Mouse (Mus musculus) hindbrain, embryonic 10.5 days (tissue): Measurements from ENCODE around the gene Fam71e1. TPM values are rescaled to one million over a fixed set of nuclear protein-coding genes. Genes with fewer than 3 reads are reported as not detected.

Experiments
- DNase-seq: peaks from one replicate; pipeline ENCODE4 v3.0.0-alpha.2; 2017; ENCODE audit warnings: low spot score
- H3K27ac ChIP-seq: fragments of 300-500 bp; sonication (generic); 2 replicates; pipeline ENCODE4 v1.5.1; 2016; ENCODE audit warnings: mild to moderate bottlenecking, moderate library complexity
- H3K27me3 ChIP-seq: fragments of 300-500 bp; sonication (generic); 2 replicates; pipeline ENCODE4 v1.6.1; 2016; ENCODE audit warnings: mild to moderate bottlenecking; ENCODE audit not compliant: poor library complexity, insufficient read depth, severe bottlenecking
- H3K36me3 ChIP-seq: fragments of 300-500 bp; sonication (generic); 2 replicates; pipeline ENCODE4 v1.6.1; 2016; ENCODE audit warnings: mild to moderate bottlenecking, moderate library complexity
- H3K4me1 ChIP-seq: fragments of 300-500 bp; sonication (generic); replicated peaks from 2 replicates; pipeline ENCODE4 v1.6.1; 2016; ENCODE audit warnings: mild to moderate bottlenecking
- H3K4me3 ChIP-seq: fragments of 300-500 bp; sonication (generic); 2 replicates; pipeline ENCODE4 v1.5.1; 2016; ENCODE audit warnings: mild to moderate bottlenecking, moderate library complexity
- H3K9me3 ChIP-seq: fragments of 300-500 bp; sonication (generic); 2 replicates; pipeline ENCODE4 v1.6.1; 2016; ENCODE audit warnings: mild to moderate bottlenecking, moderate library complexity
- WGBS: fragments of 180-500 bp; shearing (Covaris S2); methylation state at CpG from one replicate; pipeline ENCODE4 v1.1.7; 2016; 5-methylcytosine and 5-hydroxymethylcytosine counted together
- polyA plus RNA-seq: library from polyadenylated mRNA; unstranded; fragments of >200 nt; fragmentation: Nextera tagmentation; extraction: Ambion mirVana; gene quantifications from 2 replicates; pipeline ENCODE4 v1.2.1, GENCODE M21; 2016

Fam71e1 gene
- polyA plus RNA-seq, 1 experiment from 2014 or later: 20.5 TPM

DNA sequence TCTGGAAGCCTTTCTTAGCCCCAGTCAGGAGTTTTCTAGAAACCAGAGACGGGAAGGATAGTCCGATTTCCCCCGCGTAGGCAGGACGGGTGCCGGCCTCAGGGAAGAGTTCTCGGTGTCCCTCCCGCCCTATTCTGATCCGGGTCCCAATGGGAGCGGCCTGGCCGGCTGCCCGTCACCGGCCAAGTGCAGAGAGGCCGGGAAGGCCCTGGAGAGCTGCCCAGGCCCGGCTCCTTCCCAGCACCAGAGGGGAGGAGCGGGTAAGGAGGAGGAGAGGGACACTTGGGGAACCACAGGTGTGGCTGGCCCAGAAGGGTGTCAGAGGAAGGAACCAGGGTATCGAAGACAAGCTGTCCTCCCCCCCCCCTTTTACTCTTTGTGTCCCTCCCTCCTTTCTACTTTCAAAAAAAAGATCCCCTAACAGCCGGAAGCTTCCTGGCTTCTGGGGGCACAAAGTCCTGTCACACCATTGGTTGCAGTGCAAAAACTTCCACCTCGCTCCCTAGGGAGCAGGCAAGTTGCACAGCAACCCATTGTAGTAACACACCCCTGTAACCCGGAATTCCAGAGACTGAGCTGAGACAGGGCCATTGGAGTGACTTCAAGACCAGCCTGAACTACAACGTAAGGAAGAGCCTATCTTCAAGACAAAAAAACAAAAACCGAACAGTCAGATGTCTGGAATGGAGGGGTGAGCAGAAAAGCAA, 28.9 kb downstream of the Fam71e1 start:
- no peaks in the 10 kb centered on the region for H3K36me3 ChIP-seq
- H3K27me3 ChIP-seq: peaks cover 98% of the 10 kb centered on the region
- peak overlapping the region; percentile 64; the same call in 1 of the 2 replicates for H3K27ac ChIP-seq
- DNase-seq: peak; percentile 20
- H3K9me3 ChIP-seq: no peaks in the 10 kb centered on the region
- peak overlapping the region; percentile 9; the same call in 1 of the 2 replicates for H3K4me3 ChIP-seq
- 14% methylated on average over 22 of the region's 22 CpGs for WGBS
- H3K4me1 ChIP-seq: peaks cover 42% of the 10 kb centered on the region

DNA sequence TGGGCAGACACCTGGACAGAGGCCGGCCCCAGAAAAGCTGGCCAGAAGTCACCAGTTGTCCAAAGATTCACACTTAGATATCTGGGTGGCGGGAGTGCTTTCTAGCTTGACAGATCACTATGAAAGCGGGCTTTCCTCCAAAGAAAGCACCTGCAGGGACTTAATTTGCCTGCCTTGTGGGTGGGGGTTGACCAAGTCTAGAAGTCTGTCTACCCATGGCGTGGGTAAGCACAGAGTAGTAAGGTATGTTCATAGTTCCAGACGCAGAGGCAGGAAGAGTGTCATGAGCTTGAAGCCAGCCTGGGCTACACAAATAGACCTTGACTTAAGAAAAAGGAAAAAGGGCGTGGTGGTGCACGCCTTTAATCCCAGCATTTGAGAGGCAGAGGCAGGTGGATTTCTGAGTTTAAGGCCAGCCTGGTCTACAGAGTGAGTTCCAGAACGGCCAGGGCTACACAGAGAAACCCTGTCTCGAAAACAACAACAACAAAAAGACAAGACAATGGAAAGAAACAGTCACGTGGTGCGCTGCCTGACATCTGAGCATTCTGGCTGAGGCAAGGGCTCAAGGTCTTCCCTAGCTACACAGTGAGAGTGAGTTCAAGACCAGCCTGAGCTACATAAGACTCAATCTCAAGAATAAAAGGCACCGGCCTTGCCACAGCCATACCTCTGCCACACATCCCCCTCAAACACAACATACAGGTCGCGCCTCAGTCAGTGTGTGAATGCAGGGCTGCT, 30.2 kb downstream of the Fam71e1 start:
- Histone ChIP-seq H3K9me3 (no peaks in the 10 kb centered on the region), H3K27me3 (peaks cover 87% of the 10 kb centered on the region), H3K36me3 (no peaks in the 10 kb centered on the region), H3K27ac (no peak overlapping the region), H3K4me1 (peaks cover 40% of the 10 kb centered on the region), H3K4me3 (no peak overlapping the region)
- DNase-seq: no peak
- 88% methylated on average over 14 of the region's 14 CpGs for WGBS

- peaks cover 7% of the 10 kb centered on the region for H3K36me3 ChIP-seq
- peaks cover 75% of the 10 kb centered on the region for H3K27me3 ChIP-seq
- WGBS: 7% methylated on average over 40 of the region's 40 CpGs
- no peaks in the 10 kb centered on the region for H3K9me3 ChIP-seq
- DNase-seq: peak; percentile 71
- H3K27ac ChIP-seq: peak overlapping the region; percentile 37
- peaks cover 39% of the 10 kb centered on the region for H3K4me1 ChIP-seq
- H3K4me3 ChIP-seq: peak overlapping the region; percentile 50
These were observed 31.4 kb downstream of the Fam71e1 start for GRCm38 (mm10) chr7:44527483-44528398.

DNA sequence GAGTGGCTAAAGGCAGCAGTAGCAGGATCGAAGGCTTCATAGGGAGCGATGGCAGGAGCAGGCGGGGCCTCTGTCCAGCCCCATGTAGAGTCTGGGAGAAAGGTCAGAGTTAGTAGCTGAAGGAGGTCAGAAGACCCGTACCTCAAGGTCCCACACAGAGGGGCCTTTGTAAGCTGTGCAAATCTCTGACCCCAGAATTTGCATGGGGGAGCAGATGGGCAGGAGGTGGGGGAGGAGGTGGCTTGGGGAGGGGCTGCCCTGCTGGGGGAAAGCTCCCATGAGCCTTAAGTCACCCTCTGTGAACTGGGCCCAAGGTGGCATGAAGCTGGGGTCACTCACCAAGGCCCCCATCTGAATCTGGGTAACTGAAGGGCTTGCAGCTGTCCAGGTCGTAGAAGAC, 33.1 kb downstream of the Fam71e1 start:
- peaks cover 58% of the 10 kb centered on the region for H3K27me3 ChIP-seq
- H3K9me3 ChIP-seq: no peaks in the 10 kb centered on the region
- no peak for DNase-seq
- H3K27ac ChIP-seq: no peak overlapping the region
- 65% methylated on average over 5 of the region's 5 CpGs for WGBS
- no peak overlapping the region for H3K4me3 ChIP-seq
- H3K36me3 ChIP-seq: peaks cover 25% of the 10 kb centered on the region
- H3K4me1 ChIP-seq: peaks cover 36% of the 10 kb centered on the region

DNA sequence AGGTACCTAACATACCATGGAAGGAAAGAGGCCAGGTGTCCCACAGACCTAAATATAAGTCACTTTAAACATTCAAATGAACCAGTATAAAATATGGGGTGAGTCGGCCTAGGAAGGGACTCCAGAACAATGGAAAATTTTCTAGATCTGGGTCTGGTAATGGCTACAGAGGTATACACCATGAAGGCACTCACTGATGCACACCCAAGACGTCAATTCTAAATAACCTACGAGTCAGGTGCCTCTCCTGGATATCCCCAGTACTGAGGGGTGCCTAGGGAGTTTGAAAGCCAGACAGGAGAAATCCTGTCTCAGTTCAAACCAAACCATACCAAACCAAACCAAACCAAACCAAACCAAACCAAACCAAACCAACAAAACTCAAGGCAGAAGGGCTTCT, 34.1 kb downstream of the Fam71e1 start:
- 80% methylated on average over 3 of the region's 3 CpGs for WGBS

DNA sequence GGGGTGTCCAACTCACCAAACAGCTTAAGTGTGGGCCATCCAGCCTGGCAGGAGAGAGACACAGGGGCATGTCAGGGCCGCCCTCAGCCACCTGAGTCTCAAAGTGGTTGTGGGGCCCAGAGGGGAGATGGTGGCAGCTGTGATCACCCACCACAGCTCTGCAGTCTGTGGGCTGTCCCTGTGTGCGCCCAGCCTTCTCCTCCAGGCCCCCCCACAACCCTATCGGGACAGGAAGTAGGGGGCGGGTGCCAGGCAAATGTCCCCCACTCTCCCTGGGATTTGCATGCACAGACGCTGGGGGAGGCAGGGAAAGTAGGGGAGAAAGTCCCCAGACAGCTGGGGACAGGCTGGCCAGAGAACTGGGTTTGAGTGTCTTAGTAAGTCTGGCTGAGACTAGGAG, 34.8 kb downstream of the Fam71e1 start:
- Histone ChIP-seq H3K36me3 (peaks cover 42% of the 10 kb centered on the region), H3K9me3 (no peaks in the 10 kb centered on the region), H3K4me3 (no peak overlapping the region), H3K27ac (no peak overlapping the region), H3K27me3 (peaks cover 41% of the 10 kb centered on the region), H3K4me1 (peaks cover 25% of the 10 kb centered on the region)
- DNase-seq: no peak
- WGBS: 58% methylated on average over 5 of the region's 5 CpGs

More for the DNA sequence above, 34.1 kb downstream of the Fam71e1 start:
- Histone ChIP-seq H3K36me3 (peaks cover 35% of the 10 kb centered on the region), H3K27ac (no peak overlapping the region), H3K4me1 (peaks cover 26% of the 10 kb centered on the region), H3K4me3 (no peak overlapping the region), H3K9me3 (no peaks in the 10 kb centered on the region), H3K27me3 (peaks cover 48% of the 10 kb centered on the region)
- DNase-seq: no peak

GRCm38 (mm10) chr7:44531946-44532732, 35.8 kb downstream of the Fam71e1 start, which contains the start of gene Spib:
Spib (minus strand) TSS chr7:44532071.
- Histone ChIP-seq H3K9me3 (no peaks in the 10 kb centered on the region), H3K4me3 (no peak within 1 kb of the TSS), H3K4me1 (peaks cover 25% of the 10 kb centered on the region), H3K27me3 (peaks cover 31% of the 10 kb centered on the region), H3K27ac (no peak within 1 kb of the TSS), H3K36me3 (peaks cover 51% of the 10 kb centered on the region)
- 79% methylated on average over 4 of the region's 4 CpGs for WGBS
- no peak for DNase-seq

DNA sequence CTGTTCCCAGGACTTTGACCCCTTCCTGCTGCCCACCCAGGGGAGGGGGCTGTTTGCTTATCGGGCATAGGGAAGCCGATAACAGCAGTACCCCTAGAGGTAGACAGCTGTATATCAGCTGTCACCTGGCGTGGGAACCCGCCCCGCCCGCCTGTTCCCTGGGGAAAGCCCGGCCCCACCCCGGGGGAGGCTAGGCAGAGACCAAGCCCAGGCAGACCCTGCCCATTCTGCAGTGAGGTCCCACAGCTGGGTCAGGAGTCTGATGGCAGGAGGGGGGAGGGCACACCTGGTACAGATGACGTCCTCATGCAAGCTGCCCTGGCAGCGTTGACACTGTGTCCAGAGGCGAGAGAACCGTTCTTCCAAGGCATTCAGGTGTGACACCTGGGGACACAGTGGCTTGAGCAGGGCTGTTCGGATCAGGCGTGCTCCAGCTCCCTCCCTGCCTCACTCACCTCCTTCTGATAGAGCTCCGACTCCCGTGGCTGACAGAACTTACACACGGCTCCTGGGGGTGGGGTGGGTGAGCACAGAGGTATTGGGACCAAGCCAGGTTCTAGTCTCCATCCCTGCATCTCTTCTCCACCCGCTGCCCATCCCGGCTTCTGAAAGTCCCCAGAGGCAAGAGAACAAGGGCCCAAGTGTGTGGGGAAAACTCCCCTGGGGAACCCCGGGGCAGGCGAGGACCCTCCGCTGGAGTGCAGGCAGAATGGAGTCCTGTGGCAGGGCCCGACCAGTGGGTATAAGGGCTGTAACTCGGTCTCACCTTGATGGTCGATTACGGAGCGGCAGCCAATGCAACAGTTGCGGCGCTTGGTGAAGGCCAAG, 36.8 kb downstream of the Fam71e1 start:
- Histone ChIP-seq H3K4me3 (no peak overlapping the region), H3K4me1 (peaks cover 17% of the 10 kb centered on the region), H3K27me3 (peaks cover 22% of the 10 kb centered on the region), H3K36me3 (peaks cover 61% of the 10 kb centered on the region), H3K27ac (no peak overlapping the region), H3K9me3 (no peaks in the 10 kb centered on the region)
- no peak for DNase-seq
- 89% methylated on average over 29 of the region's 29 CpGs for WGBS

DNA sequence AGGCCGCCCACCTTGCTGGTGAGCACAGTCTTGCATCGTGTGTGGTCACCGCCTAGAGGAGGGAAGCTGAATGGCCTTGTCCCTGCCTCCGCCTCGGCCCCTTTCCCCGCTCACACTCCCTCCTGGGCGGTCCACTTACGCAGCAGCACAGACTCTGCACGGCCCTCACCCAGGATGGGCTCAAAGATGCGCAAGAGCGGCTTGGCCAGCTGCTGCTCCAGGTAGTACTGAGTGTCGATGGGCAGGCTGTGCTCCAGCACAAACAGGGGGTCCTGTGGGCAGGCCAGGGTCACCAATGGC, 37.3 kb downstream of the Fam71e1 start:
- Histone ChIP-seq H3K4me3 (no peak overlapping the region), H3K4me1 (peaks cover 14% of the 10 kb centered on the region), H3K36me3 (peaks cover 67% of the 10 kb centered on the region), H3K27me3 (peaks cover 16% of the 10 kb centered on the region), H3K27ac (no peak overlapping the region), H3K9me3 (no peaks in the 10 kb centered on the region)
- DNase-seq: no peak
- WGBS: 81% methylated on average over 12 of the region's 12 CpGs

DNA sequence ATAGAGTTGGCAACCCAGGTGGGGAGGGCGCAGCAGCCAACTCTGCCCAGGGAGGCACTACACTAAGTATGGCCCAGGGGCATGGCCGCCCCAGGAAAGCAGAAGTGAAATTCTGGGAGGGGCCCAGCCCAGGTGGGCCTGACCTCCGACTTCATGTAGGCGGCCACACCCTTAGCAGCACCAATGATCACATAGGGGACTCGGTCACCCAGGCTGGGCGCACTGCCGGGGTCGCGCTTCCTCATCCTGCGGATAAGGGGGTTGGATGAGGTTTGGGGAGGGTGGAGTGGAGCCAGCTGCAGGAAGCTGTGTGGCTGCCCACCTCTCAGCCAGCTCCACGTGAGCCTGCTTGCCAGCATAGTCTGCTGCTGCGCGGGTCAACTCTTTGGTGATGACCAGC, 37.9 kb downstream of the Fam71e1 start:
- Histone ChIP-seq H3K4me3 (no peak overlapping the region), H3K27me3 (peaks cover 10% of the 10 kb centered on the region; the same call in 1 of the 2 replicates), H3K27ac (no peak overlapping the region), H3K4me1 (peaks cover 8% of the 10 kb centered on the region; the same call in 1 of the 2 replicates), H3K36me3 (peaks cover 72% of the 10 kb centered on the region), H3K9me3 (no peaks in the 10 kb centered on the region)
- no peak for DNase-seq
- WGBS: 90% methylated on average over 13 of the region's 13 CpGs

DNA sequence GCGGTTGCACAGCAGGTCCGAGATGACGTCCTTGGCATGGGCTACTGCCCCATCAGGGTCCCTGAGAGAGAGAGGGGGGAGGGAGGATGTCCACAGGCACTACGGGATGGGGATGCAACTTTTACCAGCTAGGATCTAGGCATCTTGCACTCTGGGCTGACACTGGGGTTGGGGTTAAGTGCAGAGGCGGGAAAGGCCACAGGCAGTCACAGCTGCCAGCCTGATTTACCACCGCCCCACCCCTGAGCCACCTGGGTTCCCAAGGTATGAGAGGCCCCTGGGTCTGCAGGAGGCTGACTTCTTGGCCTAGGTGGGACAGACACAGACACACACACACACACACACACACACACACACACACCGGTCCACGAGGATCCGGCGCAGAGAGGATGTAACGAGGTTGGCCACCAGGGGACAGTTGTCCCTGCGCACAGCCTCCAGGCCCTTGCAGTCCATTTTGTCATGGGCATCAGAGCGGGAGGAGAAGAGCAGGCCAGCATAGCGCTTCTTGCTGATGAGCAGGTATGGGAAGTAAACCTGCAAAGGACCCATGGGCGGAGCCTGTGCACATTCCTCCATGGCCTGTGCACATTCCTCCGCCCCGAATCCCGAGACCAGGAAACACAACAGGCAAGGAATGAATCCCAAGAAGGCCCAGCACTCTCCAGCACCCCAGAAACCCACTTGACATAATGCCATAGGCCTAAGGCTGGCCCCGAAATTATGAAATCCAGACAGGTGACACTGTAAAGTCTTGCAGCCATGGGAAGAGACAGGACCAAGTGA, 38.5 kb downstream of the Fam71e1 start:
- Histone ChIP-seq H3K36me3 (peaks cover 79% of the 10 kb centered on the region), H3K27me3 (peaks cover 4% of the 10 kb centered on the region; the same call in 1 of the 2 replicates)

More for the DNA sequence above, 38.5 kb downstream of the Fam71e1 start:
- no peaks in the 10 kb centered on the region for H3K9me3 ChIP-seq
- 91% methylated on average over 19 of the region's 19 CpGs for WGBS
- H3K4me3 ChIP-seq: no peak overlapping the region
- H3K27ac ChIP-seq: no peak overlapping the region
- 0 out of 2 replicates have a peak, but pooled peaks cover 3% of the 10 kb centered on the region for H3K4me1 ChIP-seq
- DNase-seq: no peak
